Mouse (Mus musculus) testis, adult 2 months (tissue): ENCODE data around the gene Dclk2.

ENCODE experiments used
- CTCF ChIP-seq: fragments of 200-500 bp; IDR thresholded peaks from 2 replicates; pipeline ENCODE4 v1.5.1; 2012; ENCODE audit warnings: low read depth, mild to moderate bottlenecking, inconsistent platforms, low read length, moderate library complexity; ENCODE audit not compliant: control insufficient read depth, insufficient read depth, insufficient replicate concordance
- POLR2A ChIP-seq: fragments of 200-500 bp; IDR thresholded peaks from 2 replicates; pipeline ENCODE4 v1.6.1; 2012; ENCODE audit warnings: low read depth, mild to moderate bottlenecking, inconsistent platforms, low read length, moderate library complexity; ENCODE audit not compliant: control insufficient read depth

- no peak for TF ChIP-seq POLR2A
- no peak for TF ChIP-seq CTCF
These were observed 73.1 kb downstream of the Dclk2 start for GRCm38 (mm10) chr3:86847536-86847935.
